ENCODE assay signal across 18 mouse cellular contexts in genomic region chr7:110384343-110384742, GRCm38 (mm10).
DNase-seq lines count a peak whose midpoint lies in the region; ATAC-seq and TF ChIP-seq lines count a peak whose summit lies in the region.
"Had no signal": no experiment of that assay in that cellular context is flagged by ENCODE, and none has a peak within 500 bp of the region (broad histone marks: within the 10 kb centered on the region; RNA-seq: fewer than 3 reads in every experiment).

No protein-coding gene starts in this region.

- H3K9me3 ChIP-seq in liver, embryonic 14.5 days (ENCODE audit: control insufficient read depth, low read length), result no peaks in the 10 kb centered on the region
- no peaks in the 10 kb centered on the region for H3K9me3 ChIP-seq in embryonic facial prominence, embryonic 10.5 days
- H3K9me3 ChIP-seq: embryonic facial prominence, embryonic 12.5 days; kidney, embryonic 15.5 days; liver, embryonic 15.5 days had no signal

- H3K4me2 ChIP-seq in liver, embryonic 14.5 days (ENCODE audit: low read depth), result no peak overlapping the region
- H3K4me2 ChIP-seq: embryonic facial prominence, embryonic 12.5 days; kidney, embryonic 15.5 days; liver, embryonic 15.5 days had no signal

- H3K27me3 ChIP-seq in liver, embryonic 14.5 days (ENCODE audit: control insufficient read depth, insufficient read depth, low read length), result no peaks in the 10 kb centered on the region
- H3K27me3 ChIP-seq in embryonic facial prominence, embryonic 10.5 days (replicated peaks; ENCODE audit: low read depth, poor library complexity, severe bottlenecking), result no peaks in the 10 kb centered on the region
- H3K27me3 ChIP-seq: embryonic facial prominence, embryonic 12.5 days; kidney, embryonic 15.5 days; liver, embryonic 15.5 days had no signal

- H3K9ac ChIP-seq in liver, embryonic 14.5 days (replicated peaks), result no peak overlapping the region
- H3K9ac ChIP-seq: embryonic facial prominence, embryonic 12.5 days; kidney, embryonic 15.5 days; liver, embryonic 15.5 days had no signal

- H3K4me1 ChIP-seq in liver, embryonic 14.5 days (replicated peaks; ENCODE audit: control insufficient read depth in 2 of 2, insufficient read depth in 2 of 2, low read length in 1 of 2), result peaks cover 0 to 6% of the 10 kb centered on the region in 2 experiments; a peak in 2 of 4 replicates
- peaks cover 12% of the 10 kb centered on the region; the same call in 1 of the 2 replicates for H3K4me1 ChIP-seq in embryonic facial prominence, embryonic 10.5 days
- H3K4me1 ChIP-seq: embryonic facial prominence, embryonic 12.5 days; liver, embryonic 15.5 days had no signal

- H3K36me3 ChIP-seq in liver, embryonic 14.5 days (replicated peaks; ENCODE audit: control insufficient read depth, insufficient read depth, low read depth), result no peaks in the 10 kb centered on the region
- no peaks in the 10 kb centered on the region for H3K36me3 ChIP-seq in embryonic facial prominence, embryonic 10.5 days (replicated peaks)
- H3K36me3 ChIP-seq: embryonic facial prominence, embryonic 12.5 days; kidney, embryonic 15.5 days; liver, embryonic 15.5 days had no signal

- peak; percentile 23 for TF ChIP-seq CTCF in liver, embryonic 14.5 days (IDR thresholded peaks at IDR 0.05; ENCODE audit: low read depth)

- H3K4me3 ChIP-seq in liver, embryonic 14.5 days (ENCODE audit: insufficient read depth in 1 of 2, low read depth in 2 of 2, low read length in 2 of 2), result no peak overlapping the region
- no peak overlapping the region for H3K4me3 ChIP-seq in embryonic facial prominence, embryonic 10.5 days
- H3K4me3 ChIP-seq: embryonic facial prominence, embryonic 12.5 days; kidney, embryonic 15.5 days; left cerebral cortex, adult 2 months; liver, embryonic 15.5 days had no signal

- H3K27ac ChIP-seq in liver, embryonic 14.5 days, result no peak overlapping the region
- no peak overlapping the region for H3K27ac ChIP-seq in embryonic facial prominence, embryonic 10.5 days (replicated peaks)
- H3K27ac ChIP-seq: embryonic facial prominence, embryonic 12.5 days; kidney, embryonic 15.5 days; left cerebral cortex, adult 2 months; liver, embryonic 15.5 days had no signal

- no peak for ATAC-seq in CD4-positive, CD25-positive, alpha-beta regulatory T cell, adult 4 months
- no peak for ATAC-seq in liver, embryonic 14.5 days (ENCODE audit: insufficient read depth)
- ATAC-seq in erythroblast, adult 5-6 weeks (replicated peaks; ENCODE audit: low FRiP score, poor library complexity, severe bottlenecking), result no peak
- ATAC-seq: inflammation-experienced regulatory T-cells, adult 6 months; midbrain, embryonic 16.5 days had no signal

- TF ChIP-seq EP300 in liver, embryonic 14.5 days (IDR thresholded peaks at IDR 0.05; ENCODE audit: low read depth), result no peak

- peak; percentile 7 for DNase-seq in CD4-positive, CD25-positive, alpha-beta regulatory T cell, adult 2 months (ENCODE audit: low read depth, low spot score)
- no peak for DNase-seq in liver, embryonic 14.5 days (ENCODE audit: low read depth in 3 of 3, low spot score in 3 of 3)
- DNase-seq in liver (no peak), 416B (ENCODE audit: low read depth) (peak; percentile 15), ZHBTc4 (ENCODE audit: low read depth, low spot score) (peak; percentile 25)
- no peak for DNase-seq in embryonic facial prominence, embryonic 10.5 days (ENCODE audit: low spot score)
- DNase-seq: adrenal gland, postnatal 25 days; cerebellum, adult 18-20 months; gastrocnemius, postnatal 10 days; lung, postnatal 4 days had no signal

Comparison
In these comparisons a context has a peak if more than half of its experiments do, and no peak if none do; other contexts are left out.
1. DNase-seq: peak in CD4-positive, CD25-positive, alpha-beta regulatory T cell, adult 2 months (single experiment), 416B (single experiment) and ZHBTc4 (single experiment); none in liver, embryonic 14.5 days (0 of 3), liver (single experiment) and embryonic facial prominence, embryonic 10.5 days (single experiment).